Mouse (Mus musculus) E14TG2a.4 (cell line): ENCODE results near the gene Efhd2.

Source experiments
- H3K27me3 ChIP-seq: 2 replicates; pipeline ENCODE4 v1.6.1; 2014; ENCODE audit warnings: low read length, control low read depth; ENCODE audit not compliant: insufficient read depth
- H3K36me3 ChIP-seq: 2 replicates; pipeline ENCODE4 v1.6.1; 2014; ENCODE audit warnings: low read length, control low read depth; ENCODE audit not compliant: insufficient read depth
- H3K4me1 ChIP-seq: replicated peaks from 2 replicates; pipeline ENCODE4 v1.6.1; 2014; ENCODE audit warnings: low read depth, low read length, control low read depth
- H3K4me3 ChIP-seq: replicated peaks from 2 replicates; pipeline ENCODE4 v1.5.1; 2014; ENCODE audit warnings: mild to moderate bottlenecking, low read length
- H3K9me3 ChIP-seq: 2 replicates; pipeline ENCODE4 v1.6.1; 2014; ENCODE audit warnings: low read length, control low read depth
- CTCF ChIP-seq: conservative IDR thresholded peaks from 2 replicates; pipeline ENCODE4 v1.5.1; 2014; ENCODE audit warnings: low read length
- NANOG ChIP-seq: IDR thresholded peaks from 2 replicates; pipeline ENCODE4 v1.6.1; 2014; ENCODE audit warnings: borderline replicate concordance, low read length, mixed read lengths
- POU5F1 ChIP-seq: IDR thresholded peaks from 2 replicates; pipeline ENCODE4 v1.6.1; 2014; ENCODE audit warnings: low read length, borderline replicate concordance

Gene Efhd2

DNA sequence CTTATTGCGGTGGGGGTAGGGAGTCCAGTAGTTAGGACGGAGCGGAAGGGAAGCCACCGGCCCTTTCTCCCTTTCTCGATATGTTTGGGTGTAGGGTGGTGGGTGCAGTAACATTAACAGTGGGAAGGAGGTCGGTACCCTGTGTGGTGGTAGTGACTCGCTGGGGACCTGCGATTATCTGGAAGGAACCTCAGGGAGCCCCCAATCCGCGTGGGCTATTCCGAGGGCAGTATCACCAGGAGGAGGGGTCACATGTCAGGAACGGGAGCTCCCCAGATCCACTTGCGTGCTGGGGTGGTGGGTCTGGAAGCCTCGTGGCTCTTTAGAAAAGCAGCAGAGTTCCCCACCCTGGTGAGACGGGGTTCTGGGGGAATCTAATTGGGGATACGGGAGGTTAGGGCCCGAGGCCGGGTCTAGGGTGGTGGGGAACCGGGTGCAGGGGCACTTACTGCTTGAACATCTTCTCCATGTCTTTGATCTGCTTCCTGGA, 564 bp downstream of the Efhd2 start:
- H3K36me3 ChIP-seq = peaks cover 20% of the 10 kb centered on the region
- H3K4me1 ChIP-seq = peaks cover 66% of the 10 kb centered on the region
- H3K27me3 ChIP-seq = peaks cover 35% of the 10 kb centered on the region
- H3K4me3 ChIP-seq = peak overlapping the region; percentile 83
- TF ChIP-seq CTCF (no peak), POU5F1 (no peak), NANOG (no peak)
- no peaks in the 10 kb centered on the region for H3K9me3 ChIP-seq

DNA sequence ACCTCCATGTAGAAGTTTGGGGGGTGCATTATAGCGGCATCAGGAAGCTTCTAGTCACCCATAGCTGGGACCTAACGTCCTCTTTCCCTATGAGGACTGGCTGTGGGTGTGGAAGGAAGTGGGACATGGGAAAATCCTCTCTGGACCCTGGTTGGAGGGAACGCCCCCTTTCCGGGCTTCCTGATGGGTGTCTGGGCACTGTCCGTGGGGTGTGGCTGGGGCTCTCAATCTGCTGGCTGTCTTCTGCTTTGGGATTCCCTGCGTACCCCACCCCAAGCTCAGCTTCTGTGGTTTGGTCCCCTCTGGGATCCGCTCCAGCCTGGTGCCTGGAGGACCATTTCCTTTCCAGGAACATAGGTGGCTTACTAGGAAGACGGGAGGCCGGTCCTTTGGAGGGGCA, 1.7 kb downstream of the Efhd2 start:
- Histone ChIP-seq H3K9me3 (no peaks in the 10 kb centered on the region), H3K4me3 (no peak overlapping the region), H3K36me3 (peaks cover 21% of the 10 kb centered on the region), H3K4me1 (peaks cover 68% of the 10 kb centered on the region), H3K27me3 (peaks cover 35% of the 10 kb centered on the region)
- TF ChIP-seq CTCF = no peak
- no peak for TF ChIP-seq NANOG
- no peak for TF ChIP-seq POU5F1

DNA sequence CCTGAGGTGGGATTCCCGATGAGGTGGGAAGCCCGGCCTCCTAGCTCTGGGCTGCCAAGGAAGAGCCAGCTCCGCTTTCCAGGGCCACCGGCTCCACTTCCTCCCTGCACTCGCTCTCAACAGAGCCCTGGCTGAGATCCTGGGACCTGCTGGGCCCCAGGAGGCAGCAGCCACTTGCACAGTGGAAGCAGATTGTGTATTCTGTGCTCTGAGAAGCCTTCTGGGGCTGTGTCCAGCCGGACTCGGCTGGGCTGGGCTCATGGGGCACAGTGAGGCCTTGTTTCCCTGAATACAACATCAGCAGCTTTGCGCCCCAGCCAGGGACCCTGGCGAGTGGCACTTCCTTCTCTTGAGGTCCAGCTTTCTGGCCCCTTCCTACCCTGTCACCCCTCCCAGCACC, 2.8 kb downstream of the Efhd2 start:
- Histone ChIP-seq H3K4me3 (no peak overlapping the region), H3K4me1 (peaks cover 79% of the 10 kb centered on the region), H3K36me3 (peaks cover 21% of the 10 kb centered on the region), H3K9me3 (no peaks in the 10 kb centered on the region), H3K27me3 (peaks cover 35% of the 10 kb centered on the region)
- TF ChIP-seq CTCF = no peak
- TF ChIP-seq NANOG = no peak
- TF ChIP-seq POU5F1 = no peak

DNA sequence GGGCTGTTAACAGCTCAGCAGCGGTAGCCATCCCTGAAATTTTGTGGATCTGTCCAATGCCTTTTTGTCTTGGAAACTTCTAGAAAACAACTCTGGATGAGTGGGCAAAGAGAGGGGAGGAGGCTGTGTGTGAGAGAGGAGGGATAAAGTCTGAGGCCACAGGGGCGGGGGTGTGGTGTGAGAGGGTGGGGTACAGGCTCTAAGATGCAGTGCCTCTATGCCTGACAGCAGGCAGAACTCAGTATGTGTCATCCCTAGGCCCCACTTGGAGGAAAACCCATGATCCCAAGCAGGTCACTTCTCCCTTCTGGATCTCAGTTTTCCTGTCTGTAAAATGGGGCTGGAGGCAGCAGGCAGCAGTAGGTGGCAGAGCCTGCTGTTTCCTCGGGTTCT, 3.4 kb downstream of the Efhd2 start:
- H3K4me1 ChIP-seq = peaks cover 85% of the 10 kb centered on the region
- peaks cover 34% of the 10 kb centered on the region for H3K27me3 ChIP-seq
- H3K36me3 ChIP-seq = peaks cover 21% of the 10 kb centered on the region
- TF ChIP-seq NANOG (no peak), POU5F1 (no peak), CTCF (no peak)
- no peaks in the 10 kb centered on the region for H3K9me3 ChIP-seq
- H3K4me3 ChIP-seq = no peak overlapping the region

DNA sequence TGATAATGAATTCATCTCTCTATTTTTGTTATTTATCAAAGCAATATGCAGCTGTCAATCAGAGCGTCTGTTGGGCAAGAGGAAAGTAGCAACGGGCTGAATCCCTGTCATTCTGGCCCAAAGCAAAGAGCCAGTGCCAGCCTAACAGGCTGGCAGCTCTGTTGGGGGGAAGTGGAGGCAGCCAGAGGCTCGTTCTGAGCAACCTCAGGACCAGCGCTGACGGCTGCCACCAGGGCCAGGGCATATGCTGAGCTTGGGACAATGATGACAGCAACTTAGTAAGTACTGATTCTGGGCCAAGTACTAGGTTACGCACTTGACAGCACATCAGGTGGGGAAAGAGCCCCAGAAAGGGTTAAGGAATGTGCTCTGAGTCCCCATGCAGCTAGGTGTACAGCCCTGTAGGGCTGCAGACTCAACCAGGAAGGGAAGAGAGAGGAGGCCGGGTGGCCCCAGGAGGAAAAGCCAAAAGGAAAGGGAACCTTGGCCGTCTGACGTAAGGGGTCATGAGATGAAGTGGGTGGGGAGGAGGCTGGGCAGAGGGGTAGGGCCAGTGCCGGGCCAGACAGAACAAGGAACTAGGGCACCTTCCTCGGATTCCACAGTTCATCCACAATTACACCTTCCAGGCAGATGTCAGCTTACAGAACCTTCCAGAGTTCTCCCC, 3.9 kb downstream of the Efhd2 start:
- Histone ChIP-seq H3K4me3 (no peak overlapping the region), H3K36me3 (peaks cover 21% of the 10 kb centered on the region), H3K27me3 (peaks cover 31% of the 10 kb centered on the region), H3K9me3 (no peaks in the 10 kb centered on the region), H3K4me1 (peaks cover 89% of the 10 kb centered on the region)
- no peak for TF ChIP-seq NANOG
- TF ChIP-seq CTCF = no peak
- no peak for TF ChIP-seq POU5F1

DNA sequence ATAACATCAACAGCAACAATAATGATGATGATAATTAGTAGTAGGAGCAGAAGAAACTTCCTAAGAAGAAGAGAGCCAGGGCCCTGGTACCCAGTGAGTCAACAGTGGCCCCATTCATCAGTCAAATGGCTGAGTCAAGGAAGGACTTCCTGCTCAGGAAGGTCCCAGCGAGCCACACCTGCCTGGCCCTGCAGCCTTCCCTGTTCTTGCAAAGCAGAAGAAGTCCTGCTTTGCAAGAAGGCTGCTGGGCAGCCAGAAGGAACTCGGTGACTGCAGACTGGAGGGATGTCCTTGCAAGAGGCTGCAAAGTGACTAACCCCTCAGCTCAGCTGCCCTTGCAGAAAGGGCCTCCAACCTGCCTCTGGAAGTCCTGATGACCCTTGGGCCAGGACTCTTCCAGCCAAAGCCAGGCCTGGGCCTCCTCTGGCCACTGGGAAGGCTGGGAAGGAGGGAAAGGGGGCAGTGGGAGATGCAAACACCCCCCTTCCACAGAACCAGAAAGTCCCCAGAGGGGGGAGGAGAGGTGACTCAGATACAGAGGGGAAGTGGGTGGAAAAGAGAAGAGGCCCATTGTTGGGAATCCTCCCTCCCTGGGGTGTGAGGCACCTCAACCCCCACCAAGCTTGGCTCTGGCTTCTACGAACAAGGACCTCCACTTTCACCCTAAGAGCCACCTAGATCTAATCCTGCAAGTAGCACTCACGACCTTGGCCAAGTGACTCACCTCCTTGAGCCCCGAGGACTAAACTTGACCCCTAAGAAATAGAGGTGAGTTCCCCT, 5.1 kb downstream of the Efhd2 start:
- H3K4me1 ChIP-seq = peaks cover 90% of the 10 kb centered on the region
- H3K9me3 ChIP-seq = no peaks in the 10 kb centered on the region
- TF ChIP-seq NANOG (no peak), CTCF (no peak), POU5F1 (no peak)
- peaks cover 31% of the 10 kb centered on the region for H3K27me3 ChIP-seq
- H3K36me3 ChIP-seq = peaks cover 21% of the 10 kb centered on the region
- 0 out of 2 replicates have a peak overlapping the region, but pooled peaks have one; percentile 3 for H3K4me3 ChIP-seq

DNA sequence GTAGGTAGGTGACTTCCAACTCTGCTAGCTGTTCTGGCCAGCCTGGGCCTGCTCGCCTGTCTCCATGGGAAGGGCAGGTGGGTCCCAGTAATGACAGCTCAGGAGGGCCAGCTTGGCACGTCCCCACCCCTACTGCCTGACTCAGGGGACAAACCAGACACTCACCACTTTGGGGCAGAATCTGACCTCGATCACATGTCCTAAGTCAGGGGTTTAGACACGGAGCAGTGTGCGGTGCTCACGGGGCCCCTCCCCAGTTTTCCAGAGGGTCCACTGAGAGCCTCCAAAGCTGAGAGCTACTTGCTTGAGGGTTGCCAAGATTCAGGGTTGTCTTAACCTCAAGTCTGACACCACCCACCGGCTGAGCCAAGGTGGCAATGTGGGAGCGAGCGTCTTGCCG, 6.7 kb downstream of the Efhd2 start:
- no peaks in the 10 kb centered on the region for H3K9me3 ChIP-seq
- H3K36me3 ChIP-seq = peaks cover 21% of the 10 kb centered on the region
- peaks cover 88% of the 10 kb centered on the region for H3K4me1 ChIP-seq
- peaks cover 16% of the 10 kb centered on the region for H3K27me3 ChIP-seq
- TF ChIP-seq POU5F1 (no peak), CTCF (no peak), NANOG (no peak)
- no peak overlapping the region for H3K4me3 ChIP-seq

DNA sequence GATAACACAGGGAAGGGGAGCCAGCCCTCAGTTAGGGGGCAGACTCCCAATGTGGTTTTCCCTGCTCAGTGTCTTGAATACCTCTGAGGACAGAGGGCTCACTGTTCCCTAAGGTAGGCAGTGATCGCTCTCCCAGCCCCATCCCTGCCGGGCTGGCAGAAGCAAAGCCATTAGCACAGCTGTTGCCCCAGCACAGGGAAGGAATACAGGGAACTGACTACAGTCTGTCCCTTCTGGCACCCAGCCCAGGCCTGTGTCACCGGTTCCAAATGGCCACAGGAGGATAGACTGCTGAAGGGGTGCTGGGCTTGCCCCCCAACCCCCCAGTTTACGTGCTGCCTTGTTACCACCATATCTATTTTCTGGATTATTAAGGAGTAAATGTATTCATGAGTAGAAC, 7.2 kb downstream of the Efhd2 start:
- Histone ChIP-seq H3K27me3 (peaks cover 11% of the 10 kb centered on the region), H3K4me1 (peaks cover 83% of the 10 kb centered on the region), H3K4me3 (peak overlapping the region; percentile 35; the same call in 1 of the 2 replicates), H3K36me3 (peaks cover 20% of the 10 kb centered on the region), H3K9me3 (no peaks in the 10 kb centered on the region)
- TF ChIP-seq CTCF (no peak), NANOG (no peak), POU5F1 (no peak)
